Mouse (Mus musculus) neural tube, embryonic 10.5 days (tissue): ENCODE data around the gene Tor4a.

Experiments
- DNase-seq: peaks from one replicate; pipeline ENCODE4 v3.0.0-alpha.2; 2017; ENCODE audit warnings: low spot score; ENCODE audit errors: extremely low spot score

Gene Tor4a

GRCm38 (mm10) chr2:25225811-25226379 lies 29.2 kb upstream of the Tor4a start:
- DNase-seq, result no peak

- peak; percentile 96 for DNase-seq
Observed at GRCm38 (mm10) chr2:25224766-25225752, 28.4 kb upstream of the Tor4a start.

GRCm38 (mm10) chr2:25224492-25224765 lies 27.7 kb upstream of the Tor4a start, which contains the start of gene Tubb4b:
Gene Tubb4b, minus strand, starts transcription at chr2:25224702.
- no peak for DNase-seq

- no peak for DNase-seq
Observed at GRCm38 (mm10) chr2:25223681-25224491, 27.2 kb upstream of the Tor4a start.

GRCm38 (mm10) chr2:25221331-25221772 lies 24.7 kb upstream of the Tor4a start:
- DNase-seq, result no peak

- no peak for DNase-seq
Observed at GRCm38 (mm10) chr2:25218445-25218844, 21.8 kb upstream of the Tor4a start, which contains the start of gene Fam166a. Gene Fam166a, plus strand, starts transcription at chr2:25218745.

GRCm38 (mm10) chr2:25217666-25218065 lies 21.0 kb upstream of the Tor4a start:
- no peak for DNase-seq

GRCm38 (mm10) chr2:25214444-25214843 lies 17.8 kb upstream of the Tor4a start, which contains the start of gene Stpg3:
Gene Stpg3, minus strand, starts transcription at chr2:25214637.
- no peak for DNase-seq

- no peak for DNase-seq
Observed at GRCm38 (mm10) chr2:25213266-25213865, 16.7 kb upstream of the Tor4a start.

- DNase-seq, result peak; percentile 96
Observed at GRCm38 (mm10) chr2:25211121-25211670, 14.5 kb upstream of the Tor4a start, which contains the start of gene Nelfb. Gene Nelfb, minus strand, starts transcription at chr2:25211489.

- DNase-seq, result no peak
Observed at GRCm38 (mm10) chr2:25210686-25211085, 14.0 kb upstream of the Tor4a start.

GRCm38 (mm10) chr2:25207593-25207992 lies 10.9 kb upstream of the Tor4a start:
- DNase-seq, result no peak

GRCm38 (mm10) chr2:25203631-25204214 lies 7.0 kb upstream of the Tor4a start:
- no peak for DNase-seq

- no peak for DNase-seq
Observed at GRCm38 (mm10) chr2:25200631-25201030, 3.9 kb upstream of the Tor4a start.

- DNase-seq, result no peak
Observed at GRCm38 (mm10) chr2:25197946-25198345, 1.3 kb upstream of the Tor4a start.

GRCm38 (mm10) chr2:25197191-25197590 lies 505 bp upstream of the Tor4a start:
- DNase-seq, result no peak

- DNase-seq, result no peak
Observed at GRCm38 (mm10) chr2:25195211-25196156, 1.2 kb downstream of the Tor4a start.

GRCm38 (mm10) chr2:25194486-25195171 lies 2.1 kb downstream of the Tor4a start:
- DNase-seq, result no peak

- DNase-seq, result no peak
Observed at GRCm38 (mm10) chr2:25194006-25194405, 2.7 kb downstream of the Tor4a start.
